Mouse (Mus musculus) spleen, adult 2 months (tissue): Measurements from ENCODE around the gene Zcchc14. TPM values are rescaled to one million over a fixed set of nuclear protein-coding genes. Genes with fewer than 3 reads are reported as not detected.

Experiments used
- DNase-seq, 2 experiments: peaks; one replicate each; pipeline versions ENCODE4 v3.0.0 to v3.0.0-alpha.2; 2012 to 2021; ENCODE audit warnings: low spot score in 2 of 2, low read depth in 1 of 2
- H3K27ac ChIP-seq: fragments of 200-500 bp; 2 replicates; pipeline ENCODE4 v1.5.1; 2012; ENCODE audit warnings: low read length, inconsistent platforms; ENCODE audit not compliant: insufficient read depth
- H3K27me3 ChIP-seq: fragments of 200-500 bp; 2 replicates; pipeline ENCODE4 v1.6.1; 2012; ENCODE audit warnings: mild to moderate bottlenecking, moderate library complexity, low read length, inconsistent platforms; ENCODE audit not compliant: control insufficient read depth, insufficient read depth
- H3K36me3 ChIP-seq: fragments of 200-500 bp; 2 replicates; pipeline ENCODE4 v1.6.1; 2012; ENCODE audit warnings: mild to moderate bottlenecking, low read length, inconsistent platforms; ENCODE audit not compliant: control insufficient read depth, insufficient read depth
- H3K4me1 ChIP-seq: fragments of 200-500 bp; 2 replicates; pipeline ENCODE4 v1.6.1; 2011; ENCODE audit warnings: inconsistent platforms; ENCODE audit not compliant: control insufficient read depth, insufficient read depth, insufficient read length
- H3K4me3 ChIP-seq: fragments of 200-500 bp; 2 replicates; pipeline ENCODE4 v1.5.1; 2011; ENCODE audit warnings: mild to moderate bottlenecking, inconsistent platforms; ENCODE audit not compliant: insufficient read depth, insufficient read length; ENCODE audit errors: extremely low read depth
- CTCF ChIP-seq: fragments of 200-500 bp; IDR thresholded peaks from 2 replicates; pipeline ENCODE4 v1.5.1; 2011; ENCODE audit warnings: mild to moderate bottlenecking, inconsistent platforms; ENCODE audit not compliant: insufficient read depth, insufficient read length, insufficient replicate concordance; ENCODE audit errors: extremely low read depth
- POLR2A ChIP-seq: fragments of 200-500 bp; IDR thresholded peaks from 2 replicates; pipeline ENCODE4 v1.6.1; 2011; ENCODE audit warnings: low read depth, low read length, inconsistent platforms
- WGBS: fragments of 180-500 bp; shearing (Covaris S2); methylation state at CpG from one replicate; pipeline ENCODE4 v1.1.7; 2018; 5-methylcytosine and 5-hydroxymethylcytosine counted together
- polyA plus RNA-seq: library from polyadenylated mRNA; depleted of rRNA; stranded (reverse); fragments of >200 nt; gene quantifications from 2 replicates; pipeline ENCODE4 v1.2.3, GENCODE M21; 2012

The Zcchc14 gene
- polyA plus RNA-seq, 1 experiment: 8.2 TPM

GRCm38 (mm10) chr8:121590203-121591177 lies 62.2 kb downstream of the Zcchc14 start, which contains the start of gene Map1lc3b:
Gene Map1lc3b, plus strand, starts transcription at chr8:121590361.
- TF ChIP-seq CTCF (no peak), POLR2A (peak; percentile 41)
- peaks cover 9% of the 10 kb centered on the region; the same call in 1 of the 2 replicates for H3K4me1 ChIP-seq

GRCm38 (mm10) chr8:121589205-121589726 lies 63.4 kb downstream of the Zcchc14 start:
- peaks cover 9% of the 10 kb centered on the region; the same call in 1 of the 2 replicates for H3K4me1 ChIP-seq
- H3K27ac ChIP-seq: peak overlapping the region; percentile 3; the same call in 1 of the 2 replicates
- no peak overlapping the region for H3K4me3 ChIP-seq
- H3K27me3 ChIP-seq: no peaks in the 10 kb centered on the region
- WGBS: 82% methylated on average over 2 of the region's 2 CpGs
- peaks cover 7% of the 10 kb centered on the region for H3K36me3 ChIP-seq
- DNase-seq: no peak
- TF ChIP-seq POLR2A: no peak
- TF ChIP-seq CTCF: no peak

More at GRCm38 (mm10) chr8:121590203-121591177, 62.2 kb downstream of the Zcchc14 start, which contains the start of gene Map1lc3b:
- peak; percentile 88 to 92 for DNase-seq
- Histone ChIP-seq H3K27me3 (no peaks in the 10 kb centered on the region), H3K4me3 (peak within 1 kb of the TSS; percentile 82), H3K27ac (peak within 1 kb of the TSS; percentile 83), H3K36me3 (peaks cover 12% of the 10 kb centered on the region)
- under 1% methylated on average over 94 of the region's 94 CpGs for WGBS

- Histone ChIP-seq H3K4me1 (peaks cover 9% of the 10 kb centered on the region; the same call in 1 of the 2 replicates), H3K27ac (no peak overlapping the region), H3K36me3 (peaks cover 2% of the 10 kb centered on the region; the same call in 1 of the 2 replicates), H3K27me3 (no peaks in the 10 kb centered on the region), H3K4me3 (no peak overlapping the region)
- TF ChIP-seq CTCF: no peak
- TF ChIP-seq POLR2A: no peak
- DNase-seq: no peak
- 80% methylated on average over 4 of the region's 4 CpGs for WGBS
Observed at GRCm38 (mm10) chr8:121588750-121589149, 64.0 kb downstream of the Zcchc14 start.

GRCm38 (mm10) chr8:121585159-121585825 lies 67.4 kb downstream of the Zcchc14 start:
- H3K27me3 ChIP-seq: no peaks in the 10 kb centered on the region
- peak overlapping the region; percentile 90 for H3K27ac ChIP-seq
- TF ChIP-seq POLR2A (peak; percentile 94), CTCF (no peak)
- peak; percentile 99 to 100 for DNase-seq
- peak overlapping the region; percentile 72 for H3K4me3 ChIP-seq
- H3K36me3 ChIP-seq: no peaks in the 10 kb centered on the region
- 1% methylated on average over 47 of the region's 47 CpGs for WGBS
- no peaks in the 10 kb centered on the region; the same call in 1 of the 2 replicates for H3K4me1 ChIP-seq

- H3K27me3 ChIP-seq: no peaks in the 10 kb centered on the region
- H3K4me3 ChIP-seq: no peak overlapping the region; the same call in 1 of the 2 replicates
- WGBS: 38% methylated on average over 13 of the region's 13 CpGs
- no peaks in the 10 kb centered on the region; the same call in 1 of the 2 replicates for H3K4me1 ChIP-seq
- TF ChIP-seq POLR2A: no peak
- TF ChIP-seq CTCF: no peak
- H3K27ac ChIP-seq: peak overlapping the region; percentile 90; the same call in 1 of the 2 replicates
- no peaks in the 10 kb centered on the region for H3K36me3 ChIP-seq
- DNase-seq: no peak
Observed at GRCm38 (mm10) chr8:121584730-121585129, 68.0 kb downstream of the Zcchc14 start.

- Histone ChIP-seq H3K4me1 (no peaks in the 10 kb centered on the region; the same call in 1 of the 2 replicates), H3K36me3 (no peaks in the 10 kb centered on the region), H3K4me3 (no peak overlapping the region), H3K27me3 (no peaks in the 10 kb centered on the region), H3K27ac (no peak overlapping the region)
- DNase-seq: no peak
- no peak for TF ChIP-seq CTCF
- no peak for TF ChIP-seq POLR2A
- WGBS: 71% methylated on average over 8 of the region's 8 CpGs
Observed at GRCm38 (mm10) chr8:121583653-121584052, 69.0 kb downstream of the Zcchc14 start.
